Mouse (Mus musculus) neural tube, embryonic 14.5 days (tissue): ENCODE data around the gene Gm3646. TPM values are rescaled to one million over a fixed set of nuclear protein-coding genes. Genes with fewer than 3 reads are reported as not detected.

Experiments used
- ATAC-seq: fragments of 200-750 bp; cut with Nextera tagmentation; 2 replicates; pipeline ENCODE4 v1.8.0; 2017; ENCODE audit warnings: low read depth, mild to moderate bottlenecking, moderate TSS enrichment, moderate library complexity
- H3K27ac ChIP-seq: fragments of 300-500 bp; sonication (generic); 2 replicates; pipeline ENCODE4 v1.5.1; 2014; ENCODE audit warnings: low read depth, mild to moderate bottlenecking, control low read depth, low read length, moderate library complexity, mixed read lengths
- H3K27me3 ChIP-seq: fragments of 300-500 bp; sonication (generic); 2 replicates; pipeline ENCODE4 v1.6.1; 2014; ENCODE audit warnings: low read length; ENCODE audit not compliant: control insufficient read depth, insufficient read depth
- H3K36me3 ChIP-seq: fragments of 300-500 bp; sonication (generic); 2 replicates; pipeline ENCODE4 v1.6.1; 2014; ENCODE audit warnings: low read length, mixed read lengths; ENCODE audit not compliant: control insufficient read depth, insufficient read depth
- H3K4me1 ChIP-seq: fragments of 300-500 bp; sonication (generic); 2 replicates; pipeline ENCODE4 v1.6.1; 2014; ENCODE audit warnings: low read length; ENCODE audit not compliant: control insufficient read depth, insufficient read depth
- H3K4me2 ChIP-seq: fragments of 300-500 bp; sonication (generic); 2 replicates; pipeline ENCODE4 v1.6.1; 2014; ENCODE audit warnings: mild to moderate bottlenecking, low read depth, low read length, control low read depth
- H3K4me3 ChIP-seq: fragments of 300-500 bp; sonication (generic); 2 replicates; pipeline ENCODE4 v1.5.1; 2014; ENCODE audit warnings: low read depth, low read length, control low read depth, mixed read lengths
- H3K9ac ChIP-seq: fragments of 300-500 bp; sonication (generic); replicated peaks from 2 replicates; pipeline ENCODE4 v1.6.1; 2014; ENCODE audit warnings: low read depth, mild to moderate bottlenecking, control low read depth, low read length, mixed read lengths
- H3K9me3 ChIP-seq: fragments of 300-500 bp; sonication (generic); 2 replicates; pipeline ENCODE4 v1.6.1; 2016; ENCODE audit warnings: low read length; ENCODE audit not compliant: control insufficient read depth
- WGBS: fragments of 180-500 bp; shearing (Covaris S2); extraction: QIAGEN DNeasy Blood & Tissue Kit; methylation state at CpG from one replicate; pipeline ENCODE4 v1.1.7; 2014; 5-methylcytosine and 5-hydroxymethylcytosine counted together
- polyA plus RNA-seq: library from polyadenylated mRNA; unstranded; fragments of >200 nt; fragmentation: Nextera tagmentation; extraction: Ambion mirVana; gene quantifications from 2 replicates; pipeline ENCODE4 v1.2.1, GENCODE M21; 2014

The Gm3646 gene
- polyA plus RNA-seq, 1 experiment from 2014 or later, result not detected

- Histone ChIP-seq H3K4me2 (no peak overlapping the region), H3K36me3 (no peaks in the 10 kb centered on the region), H3K9ac (no peak overlapping the region), H3K27me3 (no peaks in the 10 kb centered on the region), H3K4me3 (no peak overlapping the region), H3K4me1 (0 out of 2 replicates have a peak, but pooled peaks cover 3% of the 10 kb centered on the region), H3K9me3 (no peaks in the 10 kb centered on the region), H3K27ac (no peak overlapping the region)
- WGBS, result 27% methylated on average over 3 of the region's 3 CpGs
- peak; percentile 48; the same call in 1 of the 2 replicates for ATAC-seq
These were observed 32.6 kb downstream of the Gm3646 start for GRCm38 (mm10) chr1:39772401-39773095.

- no peak overlapping the region for H3K4me2 ChIP-seq
- no peaks in the 10 kb centered on the region for H3K27me3 ChIP-seq
- no peaks in the 10 kb centered on the region for H3K36me3 ChIP-seq
- ATAC-seq, result no peak
- no peak overlapping the region for H3K27ac ChIP-seq
- H3K4me1 ChIP-seq, result 0 out of 2 replicates have a peak, but pooled peaks cover 3% of the 10 kb centered on the region
- 78% methylated on average over 5 of the region's 5 CpGs for WGBS
- H3K9ac ChIP-seq, result no peak overlapping the region
- no peaks in the 10 kb centered on the region for H3K9me3 ChIP-seq
- no peak overlapping the region for H3K4me3 ChIP-seq
These were observed 34.7 kb downstream of the Gm3646 start for GRCm38 (mm10) chr1:39770436-39770835.

GRCm38 (mm10) chr1:39768017-39768416 lies 37.1 kb downstream of the Gm3646 start:
- H3K9me3 ChIP-seq, result no peaks in the 10 kb centered on the region
- ATAC-seq, result no peak
- no peak overlapping the region for H3K4me2 ChIP-seq
- no peak overlapping the region for H3K9ac ChIP-seq
- H3K27ac ChIP-seq, result no peak overlapping the region
- WGBS, result 86% methylated on average over 3 of the region's 3 CpGs
- H3K36me3 ChIP-seq, result no peaks in the 10 kb centered on the region
- 0 out of 2 replicates have a peak, but pooled peaks cover 3% of the 10 kb centered on the region for H3K4me1 ChIP-seq
- no peaks in the 10 kb centered on the region for H3K27me3 ChIP-seq
- no peak overlapping the region for H3K4me3 ChIP-seq

GRCm38 (mm10) chr1:39765854-39766493 lies 39.2 kb downstream of the Gm3646 start:
- no peaks in the 10 kb centered on the region for H3K36me3 ChIP-seq
- no peak overlapping the region for H3K27ac ChIP-seq
- peaks cover 6% of the 10 kb centered on the region for H3K4me1 ChIP-seq
- H3K9ac ChIP-seq, result no peak overlapping the region
- ATAC-seq, result no peak
- no peak overlapping the region for H3K4me3 ChIP-seq
- no peaks in the 10 kb centered on the region for H3K27me3 ChIP-seq
- no peaks in the 10 kb centered on the region for H3K9me3 ChIP-seq
- no peak overlapping the region for H3K4me2 ChIP-seq
- 88% methylated on average over 7 of the region's 7 CpGs for WGBS

- H3K27ac ChIP-seq, result peak overlapping the region; percentile 61; the same call in 1 of the 2 replicates
- WGBS, result 2% methylated on average over 10 of the region's 10 CpGs
- no peak overlapping the region for H3K4me3 ChIP-seq
- H3K36me3 ChIP-seq, result no peaks in the 10 kb centered on the region
- H3K4me1 ChIP-seq, result peaks cover 7% of the 10 kb centered on the region
- H3K27me3 ChIP-seq, result no peaks in the 10 kb centered on the region
- H3K4me2 ChIP-seq, result peak overlapping the region; percentile 15; the same call in 1 of the 2 replicates
- H3K9ac ChIP-seq, result no peak overlapping the region
- no peaks in the 10 kb centered on the region for H3K9me3 ChIP-seq
- ATAC-seq, result peak; percentile 80
These were observed 43.1 kb downstream of the Gm3646 start for GRCm38 (mm10) chr1:39762025-39762370.

- Histone ChIP-seq H3K36me3 (no peaks in the 10 kb centered on the region), H3K9ac (no peak overlapping the region), H3K4me3 (no peak overlapping the region), H3K27me3 (no peaks in the 10 kb centered on the region), H3K9me3 (no peaks in the 10 kb centered on the region), H3K4me1 (peaks cover 7% of the 10 kb centered on the region), H3K27ac (peak overlapping the region; percentile 13), H3K4me2 (peak overlapping the region; percentile 15; the same call in 1 of the 2 replicates)
- ATAC-seq, result peak; percentile 80
- WGBS, result 3% methylated on average over 22 of the region's 22 CpGs
These were observed 43.7 kb downstream of the Gm3646 start for GRCm38 (mm10) chr1:39761211-39762024.

- ATAC-seq, result no peak
- no peaks in the 10 kb centered on the region for H3K36me3 ChIP-seq
These were observed 44.9 kb downstream of the Gm3646 start for GRCm38 (mm10) chr1:39760181-39760715.

GRCm38 (mm10) chr1:39759231-39760175 lies 45.6 kb downstream of the Gm3646 start:
- Histone ChIP-seq H3K4me1 (peaks cover 7% of the 10 kb centered on the region), H3K4me2 (no peak overlapping the region), H3K4me3 (no peak overlapping the region), H3K36me3 (no peaks in the 10 kb centered on the region), H3K27ac (no peak overlapping the region), H3K27me3 (no peaks in the 10 kb centered on the region), H3K9ac (no peak overlapping the region), H3K9me3 (no peaks in the 10 kb centered on the region)
- no peak for ATAC-seq
- 52% methylated on average over 9 of the region's 9 CpGs for WGBS

More at GRCm38 (mm10) chr1:39760181-39760715, 44.9 kb downstream of the Gm3646 start:
- Histone ChIP-seq H3K4me2 (no peak overlapping the region), H3K9ac (no peak overlapping the region), H3K27ac (no peak overlapping the region), H3K9me3 (no peaks in the 10 kb centered on the region), H3K4me1 (peaks cover 7% of the 10 kb centered on the region), H3K27me3 (no peaks in the 10 kb centered on the region), H3K4me3 (no peak overlapping the region)
- 76% methylated on average over 6 of the region's 6 CpGs for WGBS
